Mouse (Mus musculus) heart, embryonic 13.5 days (tissue): ENCODE results near the gene Bean1. TPM values are rescaled to one million over a fixed set of nuclear protein-coding genes. Genes with fewer than 3 reads are reported as not detected.

Experiments used
- polyA plus RNA-seq: library from polyadenylated mRNA; unstranded; fragments of >200 nt; fragmentation: Nextera tagmentation; extraction: Ambion mirVana; gene quantifications from 2 replicates; pipeline ENCODE4 v1.2.1, GENCODE M21; 2015

Gene Bean1
- polyA plus RNA-seq, 1 experiment from 2014 or later, result 0.55 TPM

Other genes starting within 250 kb of the Bean1 start
- 47.9 and 49.9 TPM in 2 replicates for gene Cdh5, start 68.8 kb upstream of the Bean1 start, polyA plus RNA-seq
- gene Tk2, start 78.1 kb downstream of the Bean1 start, polyA plus RNA-seq, result 10.3 and 10.8 TPM in 2 replicates
- 25.6 and 35.1 TPM in 2 replicates for gene Cklf, start 80.4 kb downstream of the Bean1 start, polyA plus RNA-seq
- gene Cmtm2a, start 122.7 kb downstream of the Bean1 start, polyA plus RNA-seq, result not detected in 2 replicates
- gene Gm45711, start 139.6 kb downstream of the Bean1 start, polyA plus RNA-seq, result not detected in 2 replicates
- not detected in 2 replicates for gene Cmtm1, start 139.7 kb downstream of the Bean1 start, polyA plus RNA-seq
- gene Gm11020, start 151.1 kb downstream of the Bean1 start, polyA plus RNA-seq, result not detected in 2 replicates
- not detected in 2 replicates for gene Cmtm2b, start 151.8 kb downstream of the Bean1 start, polyA plus RNA-seq
- gene Cmtm3, start 169.0 kb downstream of the Bean1 start, polyA plus RNA-seq, result 95.9 and 100 TPM in 2 replicates
- 1.2 and 1.6 TPM in 2 replicates for gene Cmtm4, start 225.4 kb downstream of the Bean1 start, polyA plus RNA-seq